Mouse (Mus musculus) small intestine, adult 2 months (tissue): ENCODE data around the gene Nkain2. TPM values are rescaled to one million over a fixed set of nuclear protein-coding genes. Genes with fewer than 3 reads are reported as not detected.
"Not testable (repeated sequence)": the region's sequence is repeated elsewhere in the genome, so short reads cannot be mapped to it uniquely, and the experiment has no call there.

Experiments
- H3K27ac ChIP-seq: fragments of 200-500 bp; 2 replicates; pipeline ENCODE4 v1.5.1; 2012; ENCODE audit warnings: low read depth, low read length, control low read depth, inconsistent platforms; ENCODE audit not compliant: insufficient read depth
- H3K27me3 ChIP-seq: fragments of 200-500 bp; 2 replicates; pipeline ENCODE4 v1.6.1; 2012; ENCODE audit warnings: mild to moderate bottlenecking, moderate library complexity, low read length, inconsistent platforms; ENCODE audit not compliant: control insufficient read depth, insufficient read depth
- H3K36me3 ChIP-seq: fragments of 200-500 bp; 2 replicates; pipeline ENCODE4 v1.6.1; 2012; ENCODE audit warnings: mild to moderate bottlenecking, low read length, control low read depth, inconsistent platforms; ENCODE audit not compliant: control insufficient read depth, insufficient read depth
- H3K4me1 ChIP-seq: fragments of 200-500 bp; 2 replicates; pipeline ENCODE4 v1.6.1; 2012; ENCODE audit warnings: low read length, inconsistent platforms, mixed read lengths; ENCODE audit not compliant: control insufficient read depth, insufficient read depth, insufficient read length
- H3K4me3 ChIP-seq: fragments of 200-500 bp; 2 replicates; pipeline ENCODE4 v1.5.1; 2012; ENCODE audit warnings: low read depth, mild to moderate bottlenecking, control low read depth, inconsistent platforms, low read length, moderate library complexity
- CTCF ChIP-seq: fragments of 200-500 bp; IDR thresholded peaks from 2 replicates; pipeline ENCODE4 v1.5.1; 2012; ENCODE audit warnings: low read depth, mild to moderate bottlenecking, control low read depth, inconsistent platforms, low read length, moderate library complexity, mixed read lengths; ENCODE audit not compliant: insufficient replicate concordance, insufficient read length; ENCODE audit errors: extremely low read depth
- POLR2A ChIP-seq: fragments of 200-500 bp; IDR thresholded peaks from 2 replicates; pipeline ENCODE4 v1.6.1; 2012; ENCODE audit warnings: low read depth, mild to moderate bottlenecking, control low read depth, inconsistent platforms, low read length, moderate library complexity
- WGBS: fragments of 180-500 bp; shearing (Covaris S2); methylation state at CpG from one replicate; pipeline ENCODE4 v1.1.7; 2018; 5-methylcytosine and 5-hydroxymethylcytosine counted together
- polyA plus RNA-seq: library from polyadenylated mRNA; depleted of rRNA; stranded (reverse); fragments of >200 nt; gene quantifications from 2 replicates; pipeline ENCODE4 v1.2.3, GENCODE M21; 2012

Nkain2 gene
- polyA plus RNA-seq, 1 experiment = not detected

DNA sequence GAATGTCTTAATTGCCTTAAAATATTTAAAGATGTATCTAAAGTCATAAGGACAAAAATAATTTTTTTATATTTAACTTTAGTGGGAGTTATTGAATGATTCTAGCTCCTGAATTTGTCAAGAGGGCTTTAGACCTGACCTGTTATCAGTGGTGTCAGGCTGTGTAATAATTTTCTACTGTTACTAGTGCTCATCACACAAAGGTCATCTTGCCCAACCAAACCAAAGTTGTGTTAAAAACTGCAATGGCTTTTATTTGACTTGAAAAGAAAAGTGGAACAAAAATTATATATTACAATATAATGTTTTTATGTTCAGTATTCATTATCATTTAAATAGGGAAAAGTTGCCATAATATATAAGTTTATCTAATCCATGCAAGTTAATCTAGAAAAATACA is 911.9 kb downstream of the Nkain2 start:
- H3K36me3 ChIP-seq = no peaks in the 10 kb centered on the region
- H3K4me1 ChIP-seq = no peaks in the 10 kb centered on the region
- no peak overlapping the region for H3K27ac ChIP-seq

DNA sequence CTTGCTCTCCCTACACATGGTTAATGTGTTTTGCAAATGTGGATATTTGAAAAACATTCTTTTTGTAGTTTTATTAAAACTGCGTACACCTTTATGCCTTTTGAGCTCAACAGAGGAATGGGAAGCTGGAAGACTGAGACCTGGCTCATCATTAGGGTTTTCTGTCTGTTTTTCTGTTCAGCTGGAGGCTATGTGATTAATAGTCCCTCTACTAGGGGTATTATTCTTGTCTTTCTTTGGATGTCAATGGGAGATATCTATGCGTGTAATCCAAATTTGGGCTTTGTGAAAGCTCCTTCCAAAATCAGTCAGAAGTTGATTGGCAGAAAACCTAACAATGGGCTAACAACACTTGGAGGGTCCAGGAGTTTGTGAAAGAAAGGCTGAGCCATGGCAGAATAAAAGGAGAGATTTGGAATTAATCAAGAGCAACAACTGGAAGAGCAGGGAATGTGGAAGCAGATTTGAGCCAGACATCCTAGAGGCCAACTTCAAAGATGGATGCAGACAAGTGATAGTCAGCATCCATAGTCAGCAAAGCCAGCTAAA is 943.0 kb downstream of the Nkain2 start:
- no peaks in the 10 kb centered on the region for H3K36me3 ChIP-seq
- no peaks in the 10 kb centered on the region for H3K4me1 ChIP-seq
- no peaks in the 10 kb centered on the region for H3K27me3 ChIP-seq
- no peak overlapping the region for H3K27ac ChIP-seq
- WGBS = 87% methylated on average over 2 of the region's 2 CpGs
- TF ChIP-seq POLR2A = no peak
- no peak for TF ChIP-seq CTCF
- H3K4me3 ChIP-seq = no peak overlapping the region

More for the DNA sequence above, 911.9 kb downstream of the Nkain2 start:
- no peak overlapping the region for H3K4me3 ChIP-seq
- no peaks in the 10 kb centered on the region for H3K27me3 ChIP-seq
- TF ChIP-seq POLR2A (no peak), CTCF (no peak)

DNA sequence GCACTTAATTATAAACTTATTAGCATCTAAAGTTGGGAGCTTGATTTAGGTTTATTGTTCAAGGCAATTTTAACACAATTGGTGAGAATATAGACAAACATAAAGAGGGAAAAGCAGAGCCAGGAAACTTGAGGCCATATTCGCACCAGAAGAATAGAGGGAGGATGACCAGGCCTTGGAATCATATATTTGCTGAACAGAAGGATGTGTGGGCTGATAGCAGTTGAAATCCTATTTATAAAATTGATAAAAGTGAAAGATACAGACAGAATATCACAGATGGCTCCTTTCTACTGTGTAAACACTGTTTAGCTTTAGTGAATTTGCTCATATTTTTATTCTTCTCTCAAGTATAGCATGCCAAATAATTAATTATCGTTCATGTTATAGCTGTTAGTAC is 958.3 kb downstream of the Nkain2 start:
- WGBS = 87% methylated on average over 2 of the region's 2 CpGs
- Histone ChIP-seq H3K4me1 (no peaks in the 10 kb centered on the region), H3K27me3 (no peaks in the 10 kb centered on the region), H3K36me3 (no peaks in the 10 kb centered on the region), H3K27ac (no peak overlapping the region), H3K4me3 (no peak overlapping the region)
- TF ChIP-seq CTCF (no peak), POLR2A (no peak)

DNA sequence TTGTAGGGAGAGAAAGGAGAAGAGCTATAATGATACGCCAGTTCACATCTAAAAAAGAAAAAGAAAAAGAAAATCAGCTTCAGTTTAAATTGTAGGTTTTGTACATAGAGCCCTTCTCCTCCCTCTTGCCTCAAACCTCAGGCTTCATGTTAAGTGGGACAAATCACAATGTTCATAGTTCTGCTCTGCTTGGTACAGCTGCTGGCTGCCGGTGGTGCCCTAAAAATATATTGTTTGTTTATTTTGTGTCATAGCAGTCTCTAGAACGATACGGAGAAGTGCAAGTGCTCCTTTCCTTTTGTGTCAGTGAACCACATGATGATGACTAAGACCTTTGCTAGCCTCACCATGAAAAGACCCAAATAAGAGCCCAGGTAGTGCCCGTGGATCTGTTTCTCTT is 962.6 kb downstream of the Nkain2 start:
- no peaks in the 10 kb centered on the region for H3K4me1 ChIP-seq
- WGBS = 39% methylated on average over 5 of the region's 5 CpGs
- TF ChIP-seq CTCF = no peak
- no peak for TF ChIP-seq POLR2A

DNA sequence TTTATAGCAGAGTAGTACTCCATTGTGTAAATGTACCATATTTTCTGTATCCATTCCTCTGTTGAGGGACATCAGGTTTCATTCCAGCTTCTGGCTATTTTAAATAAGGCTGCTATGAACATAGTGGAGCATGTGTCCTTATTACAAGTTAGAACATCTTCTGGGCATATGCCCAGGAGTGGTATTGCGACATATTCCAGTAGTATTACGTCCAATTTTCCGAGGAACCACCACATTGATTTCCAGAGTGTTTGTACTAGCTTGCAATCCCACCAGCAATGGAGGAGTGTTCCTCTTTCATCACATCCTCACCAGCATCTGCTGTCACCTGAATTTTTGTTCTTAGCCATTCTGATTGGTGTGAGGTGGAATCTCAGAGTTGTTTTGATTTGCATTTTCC is 969.4 kb downstream of the Nkain2 start:
- H3K36me3 ChIP-seq = not testable (repeated sequence)
- 80% methylated on average over 3 of the region's 3 CpGs for WGBS

More for the DNA sequence above, 962.6 kb downstream of the Nkain2 start:
- Histone ChIP-seq H3K36me3 (no peaks in the 10 kb centered on the region), H3K27ac (no peak overlapping the region), H3K27me3 (no peaks in the 10 kb centered on the region), H3K4me3 (no peak overlapping the region)

DNA sequence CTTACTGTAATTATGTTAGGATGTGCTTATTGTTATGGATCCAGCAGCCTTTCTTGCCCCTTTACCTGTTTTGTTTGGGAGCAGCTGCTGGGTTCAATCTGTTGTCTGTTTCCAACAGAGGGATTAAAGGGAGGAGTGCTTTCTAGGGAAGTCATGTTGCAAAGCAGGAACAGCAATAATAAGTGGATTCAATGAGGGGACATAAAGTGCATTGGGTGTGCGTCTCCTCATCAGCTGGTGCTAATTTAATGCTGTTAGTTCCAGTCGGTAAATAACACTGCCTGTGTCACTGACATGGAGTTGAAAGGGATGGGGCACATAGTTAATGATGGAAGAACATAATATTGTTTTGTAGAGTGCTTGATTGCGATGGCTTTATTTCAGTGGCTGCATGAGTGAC is 982.8 kb downstream of the Nkain2 start:
- Histone ChIP-seq H3K27me3 (no peaks in the 10 kb centered on the region), H3K27ac (no peak overlapping the region), H3K4me3 (no peak overlapping the region), H3K4me1 (no peaks in the 10 kb centered on the region), H3K36me3 (no peaks in the 10 kb centered on the region)
- no peak for TF ChIP-seq POLR2A
- no peak for TF ChIP-seq CTCF
- WGBS = 73% methylated on average over 3 of the region's 3 CpGs

More for the DNA sequence above, 969.4 kb downstream of the Nkain2 start:
- not testable (repeated sequence) for H3K27me3 ChIP-seq, H3K4me3 ChIP-seq, H3K4me1 ChIP-seq, H3K27ac ChIP-seq

DNA sequence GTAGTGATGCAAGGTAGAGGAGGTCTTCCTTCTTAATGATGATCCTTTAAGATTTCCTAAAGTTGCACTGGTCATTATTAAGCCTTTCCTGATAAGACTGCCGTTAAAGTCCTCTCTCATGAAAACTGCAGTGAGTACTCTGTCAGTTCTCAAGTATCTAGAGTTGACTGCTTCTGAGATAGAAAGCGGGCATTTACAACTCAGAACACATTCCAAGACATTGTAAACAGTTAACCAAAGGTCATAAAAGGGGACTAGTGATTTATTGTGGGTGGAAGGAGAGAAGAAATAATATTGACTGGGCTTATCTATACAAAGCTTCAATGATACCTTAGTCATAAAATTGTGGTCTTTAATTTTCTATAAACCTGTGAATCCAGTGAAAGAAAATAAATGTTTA is 990.8 kb downstream of the Nkain2 start:
- Histone ChIP-seq H3K27me3 (no peaks in the 10 kb centered on the region), H3K4me3 (no peak overlapping the region), H3K36me3 (no peaks in the 10 kb centered on the region), H3K27ac (no peak overlapping the region), H3K4me1 (no peaks in the 10 kb centered on the region)
- TF ChIP-seq CTCF = no peak
- no peak for TF ChIP-seq POLR2A
- 12% methylated on average over 2 of the region's 2 CpGs for WGBS

DNA sequence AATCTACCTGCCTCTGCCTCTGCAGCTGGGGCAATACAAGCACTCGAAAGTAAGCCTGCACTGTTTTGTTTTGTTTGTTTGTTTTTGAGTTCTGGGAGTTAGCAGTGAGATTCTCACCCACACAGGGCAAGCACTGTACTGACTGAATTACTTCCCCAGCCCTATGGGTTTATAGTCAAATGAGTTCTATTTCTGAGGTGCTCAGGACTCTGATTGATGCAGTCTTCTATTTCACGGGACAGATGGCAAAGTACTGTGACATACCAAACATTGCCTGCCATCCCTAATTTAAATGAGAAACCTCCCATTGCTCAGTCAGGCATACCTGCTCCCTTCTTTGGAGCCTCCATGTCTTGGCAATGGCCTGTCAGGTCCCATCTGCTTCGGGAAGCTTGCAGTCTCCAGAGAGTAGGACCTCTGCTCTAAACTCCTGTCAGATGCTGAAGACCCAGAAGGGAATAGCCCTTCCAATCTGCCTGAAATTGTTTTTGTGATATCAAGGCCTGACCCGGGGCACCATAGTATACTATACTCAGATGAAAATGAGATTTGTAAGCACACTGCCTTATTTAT is 1016.9 kb downstream of the Nkain2 start:
- Histone ChIP-seq H3K27ac (no peak overlapping the region), H3K27me3 (no peaks in the 10 kb centered on the region), H3K4me1 (no peaks in the 10 kb centered on the region), H3K36me3 (no peaks in the 10 kb centered on the region), H3K4me3 (no peak overlapping the region)
- 67% methylated on average over 4 of the region's 4 CpGs for WGBS
- TF ChIP-seq POLR2A = no peak
- no peak for TF ChIP-seq CTCF
